Mouse (Mus musculus) embryonic stem cell, embryonic (primary cell): ENCODE data around the gene Tmem38a.

Source experiments
- CTCF ChIA-PET, 4 experiments: fragments of 300-600 bp in 2 of 4; fragments of 350-600 bp in 2 of 4; sonication (Branson Sonifier 250); formaldehyde crosslinking; loops; one replicate each; lab custom pipeline; 2022; ENCODE audit warnings: inconsistent platforms in 2 of 4; lab: Charles Lee
- POLR2A ChIA-PET, 4 experiments: fragments of 300-600 bp in 2 of 4; fragments of 350-600 bp in 2 of 4; sonication (Branson Sonifier 250); formaldehyde crosslinking; loops; one replicate each; lab custom pipeline; 2022; ENCODE audit warnings: antibody characterized with exemption in 4 of 4, inconsistent platforms in 1 of 4; lab: Charles Lee

Tmem38a gene

GRCm38 (mm10) chr8:72571611-72572473 lies at the start of gene Tmem38a:
Gene Tmem38a (plus strand): TSS chr8:72572055.
- POLR2A ChIA-PET: interaction anchor here in 3 of 4 experiments (0.6 to 2.8 kb wide), 61 partner anchors 8 to 1002 kb away, joined by 3 to 27 read pairs (median 4); partner anchors contain the start of genes Med26 (in 2 of the 3), Ap1m1 (in 1 of the 3), Cherp (in 1 of the 3) and Hsh2d (in 1 of the 3)

GRCm38 (mm10) chr8:72532103-72532502 lies 39.8 kb upstream of the Tmem38a start:
- POLR2A ChIA-PET: interaction anchor here in 2 of 4 experiments (0.6 to 1.7 kb wide), 4 partner anchors 10 to 25 kb away, joined by 3 read pairs; partner anchors contain the start of gene Med26 (in 1 of the 2)
- CTCF ChIA-PET: interaction anchor here in 1 of 4 experiments (0.8 kb wide), 1 partner anchor 53 kb away, joined by 5 read pairs; no protein-coding TSS in a partner anchor

More at GRCm38 (mm10) chr8:72571611-72572473, at the start of gene Tmem38a:
- CTCF ChIA-PET: interaction anchor here (0.6 to 2.0 kb wide), 9 partner anchors 33 to 348 kb away, joined by 3 to 6 read pairs (median 5); no protein-coding TSS in a partner anchor

- ChIA-PET CTCF (interaction anchor here in 2 of 4 experiments (0.6 to 1.2 kb wide), 2 partner anchors 54 to 112 kb away, joined by 3 read pairs; no protein-coding TSS in a partner anchor), POLR2A (interaction anchor here in 2 of 4 experiments (0.6 to 1.8 kb wide), 3 partner anchors 14 to 139 kb away, joined by 4 to 5 read pairs (median 4); no protein-coding TSS in a partner anchor)
These were observed 37.0 kb upstream of the Tmem38a start for GRCm38 (mm10) chr8:72534888-72535287.

- ChIA-PET CTCF (interaction anchor here (0.6 to 2.3 kb wide), 42 partner anchors 9 to 1156 kb away, joined by 3 to 17 read pairs (median 4); partner anchors contain the start of genes Med26 (in 2 of the 4) and Smim7 (in 1 of the 4)), POLR2A (interaction anchor here in 3 of 4 experiments (0.6 to 4.4 kb wide), 28 partner anchors 8 to 274 kb away, joined by 3 to 24 read pairs (median 4); partner anchors contain the start of genes Med26 (in 3 of the 3), Cherp (in 2 of the 3), 1700030K09Rik (in 1 of the 3) and Calr3 (in 1 of the 3))
These were observed 32.6 kb upstream of the Tmem38a start for GRCm38 (mm10) chr8:72539234-72539633.

GRCm38 (mm10) chr8:72547122-72547801 lies 24.6 kb upstream of the Tmem38a start:
- CTCF ChIA-PET: interaction anchor here in 2 of 4 experiments (0.5 to 2.1 kb wide), 5 partner anchors 8 to 307 kb away, joined by 3 to 17 read pairs (median 5); partner anchors contain the start of gene Ap1m1 (in 1 of the 2)

GRCm38 (mm10) chr8:72547802-72548643 lies 23.8 kb upstream of the Tmem38a start, which contains the start of gene Med26:
Gene Med26 (minus strand): TSS chr8:72548270.
- POLR2A ChIA-PET: interaction anchor here in 3 of 4 experiments (0.5 to 3.5 kb wide), 57 partner anchors 8 to 425 kb away, joined by 3 to 27 read pairs (median 4); partner anchors contain the start of genes Klf2 (in 2 of the 3), Smim7 (in 2 of the 3), Tmem38a (in 2 of the 3) and Ap1m1 (in 1 of the 3)
- CTCF ChIA-PET: interaction anchor here in 3 of 4 experiments (0.5 to 2.1 kb wide), 6 partner anchors 9 to 977 kb away, joined by 3 to 17 read pairs (median 4); no protein-coding TSS in a partner anchor

More at GRCm38 (mm10) chr8:72547122-72547801, 24.6 kb upstream of the Tmem38a start:
- POLR2A ChIA-PET: interaction anchor here in 3 of 4 experiments (0.5 to 3.5 kb wide), 44 partner anchors 8 to 882 kb away, joined by 3 to 27 read pairs (median 4); partner anchors contain the start of genes Smim7 (in 2 of the 3), Tmem38a (in 2 of the 3), Ap1m1 (in 1 of the 3) and Eps15l1 (in 1 of the 3)

- POLR2A ChIA-PET: interaction anchor here (0.6 to 3.5 kb wide), 52 partner anchors 10 to 426 kb away, joined by 3 to 27 read pairs (median 4); partner anchors contain the start of genes Klf2 (in 2 of the 4), Smim7 (in 2 of the 4), Tmem38a (in 2 of the 4) and Ap1m1 (in 1 of the 4)
- CTCF ChIA-PET: interaction anchor here (0.5 to 2.1 kb wide), 6 partner anchors 10 to 978 kb away, joined by 3 to 17 read pairs (median 4); no protein-coding TSS in a partner anchor
These were observed 23.1 kb upstream of the Tmem38a start for GRCm38 (mm10) chr8:72548644-72549313.

GRCm38 (mm10) chr8:72549314-72549892 lies 22.5 kb upstream of the Tmem38a start:
- ChIA-PET CTCF (interaction anchor here in 2 of 4 experiments (0.6 kb wide), 2 partner anchors 10 to 277 kb away, joined by 3 read pairs; no protein-coding TSS in a partner anchor), POLR2A (interaction anchor here (0.6 to 3.5 kb wide), 21 partner anchors 10 to 231 kb away, joined by 3 to 27 read pairs (median 4); partner anchors contain the start of genes Smim7 (in 2 of the 4), Tmem38a (in 2 of the 4) and Klf2 (in 1 of the 4))

GRCm38 (mm10) chr8:72555770-72556169 lies 16.1 kb upstream of the Tmem38a start:
- POLR2A ChIA-PET: interaction anchor here in 3 of 4 experiments (0.6 to 1.7 kb wide), 20 partner anchors 8 to 287 kb away, joined by 3 to 27 read pairs (median 3); partner anchors contain the start of genes Klf2 (in 2 of the 3), Smim7 (in 2 of the 3) and Tmem38a (in 1 of the 3)

GRCm38 (mm10) chr8:72561111-72561689 lies 10.7 kb upstream of the Tmem38a start:
- POLR2A ChIA-PET: interaction anchor here (0.5 to 4.4 kb wide), 27 partner anchors 8 to 306 kb away, joined by 3 to 23 read pairs (median 4); partner anchors contain the start of genes Klf2 (in 3 of the 4), Smim7 (in 3 of the 4), Med26 (in 2 of the 4) and Tmem38a (in 1 of the 4)
- CTCF ChIA-PET: interaction anchor here in 2 of 4 experiments (0.5 to 0.7 kb wide), 2 partner anchors 22 to 286 kb away, joined by 3 to 8 read pairs; no protein-coding TSS in a partner anchor

More at GRCm38 (mm10) chr8:72555770-72556169, 16.1 kb upstream of the Tmem38a start:
- CTCF ChIA-PET: interaction anchor here in 2 of 4 experiments (0.7 kb wide), 2 partner anchors 87 to 133 kb away, joined by 4 to 5 read pairs; no protein-coding TSS in a partner anchor

- CTCF ChIA-PET: interaction anchor here in 1 of 4 experiments (0.6 kb wide), 1 partner anchor 94 kb away, joined by 10 read pairs; no protein-coding TSS in a partner anchor
These were observed 5.9 kb upstream of the Tmem38a start for GRCm38 (mm10) chr8:72565970-72566369.

GRCm38 (mm10) chr8:72570633-72571610 lies 933 bp upstream of the Tmem38a start, which contains the start of gene Smim7:
Gene Smim7 (minus strand): TSS chr8:72571088.
- ChIA-PET POLR2A (interaction anchor here (0.6 to 2.8 kb wide), 46 partner anchors 7 to 1001 kb away, joined by 3 to 27 read pairs (median 4); partner anchors contain the start of genes Med26 (in 2 of the 4), Ap1m1 (in 1 of the 4), Cherp (in 1 of the 4) and Klf2 (in 1 of the 4)), CTCF (interaction anchor here in 2 of 4 experiments (0.6 to 2.0 kb wide), 5 partner anchors 32 to 347 kb away, joined by 3 to 6 read pairs (median 5); no protein-coding TSS in a partner anchor)

More at GRCm38 (mm10) chr8:72565970-72566369, 5.9 kb upstream of the Tmem38a start:
- POLR2A ChIA-PET: interaction anchor here in 2 of 4 experiments (0.8 to 2.1 kb wide), 5 partner anchors 13 to 58 kb away, joined by 3 to 10 read pairs (median 3); partner anchors contain the start of gene Med26 (in 1 of the 2)
